Mouse (Mus musculus) olfactory bulb, adult 2 months (tissue): ENCODE results near the gene Spsb2.

Experiments
- CTCF ChIP-seq: fragments of 200-500 bp; IDR thresholded peaks from 2 replicates; pipeline ENCODE4 v1.5.1; 2012; ENCODE audit warnings: low read depth, mild to moderate bottlenecking, low read length, moderate library complexity; ENCODE audit not compliant: insufficient read depth
- POLR2A ChIP-seq: fragments of 200-500 bp; IDR thresholded peaks from 2 replicates; pipeline ENCODE4 v1.6.1; 2012; ENCODE audit warnings: mild to moderate bottlenecking, low read depth, low read length, moderate library complexity; ENCODE audit not compliant: insufficient read depth

DNA sequence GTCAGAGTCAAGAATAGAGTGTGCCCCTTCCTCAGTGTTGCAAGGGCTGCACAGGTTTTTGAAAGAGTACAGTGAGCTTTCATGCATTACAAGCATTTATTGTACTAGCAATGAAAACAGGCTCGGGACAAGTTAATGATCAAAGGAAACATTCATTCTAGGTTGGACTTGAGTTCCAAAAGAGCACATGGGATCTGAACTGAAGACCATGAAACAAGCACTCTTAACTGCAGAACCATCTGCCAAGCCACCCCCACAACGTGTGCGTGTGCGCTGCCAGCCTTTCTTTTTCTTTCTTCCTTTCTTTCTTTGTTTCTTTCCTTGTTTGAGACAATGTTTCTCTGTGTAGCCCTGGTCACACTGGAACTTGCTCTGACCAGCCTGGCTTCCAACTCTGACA is 12.7 kb upstream of the Spsb2 start:
- TF ChIP-seq CTCF (no peak), POLR2A (no peak)
